Mouse (Mus musculus) hindbrain, embryonic 11.5 days (tissue): Measurements from ENCODE around the gene Ubtd1. TPM values are rescaled to one million over a fixed set of nuclear protein-coding genes. Genes with fewer than 3 reads are reported as not detected.

Experiments
- ATAC-seq: fragments of 200-750 bp; cut with Nextera tagmentation; 2 replicates; pipeline ENCODE4 v1.8.0; 2017; ENCODE audit warnings: mild to moderate bottlenecking, moderate TSS enrichment, moderate library complexity; ENCODE audit not compliant: low FRiP score
- DNase-seq: peaks from one replicate; pipeline ENCODE4 v3.0.0-alpha.2; 2015; ENCODE audit warnings: low spot score
- H3K27ac ChIP-seq: fragments of 300-500 bp; sonication (generic); 2 replicates; pipeline ENCODE4 v1.5.1; 2014; ENCODE audit warnings: mild to moderate bottlenecking, low read depth, low read length
- H3K27me3 ChIP-seq: fragments of 300-500 bp; sonication (generic); 2 replicates; pipeline ENCODE4 v1.6.1; 2014; ENCODE audit warnings: mild to moderate bottlenecking, low read length, moderate library complexity, mixed read lengths; ENCODE audit not compliant: control insufficient read depth, insufficient read depth
- H3K36me3 ChIP-seq: fragments of 300-500 bp; sonication (generic); 2 replicates; pipeline ENCODE4 v1.6.1; 2014; ENCODE audit warnings: mild to moderate bottlenecking, low read length, moderate library complexity, mixed read lengths; ENCODE audit not compliant: control insufficient read depth, insufficient read depth
- H3K4me1 ChIP-seq: fragments of 300-500 bp; sonication (generic); replicated peaks from 2 replicates; pipeline ENCODE4 v1.6.1; 2014; ENCODE audit warnings: low read length, mixed read lengths; ENCODE audit not compliant: control insufficient read depth, insufficient read depth
- H3K4me2 ChIP-seq: fragments of 300-500 bp; sonication (generic); replicated peaks from 2 replicates; pipeline ENCODE4 v1.6.1; 2014; ENCODE audit warnings: mild to moderate bottlenecking, low read depth, low read length
- H3K4me3 ChIP-seq: fragments of 300-500 bp; sonication (generic); 2 replicates; pipeline ENCODE4 v1.5.1; 2014; ENCODE audit warnings: low read depth, low read length
- H3K9ac ChIP-seq: fragments of 300-500 bp; sonication (generic); 2 replicates; pipeline ENCODE4 v1.6.1; 2014; ENCODE audit warnings: low read depth, low read length
- H3K9me3 ChIP-seq: fragments of 300-500 bp; sonication (generic); 2 replicates; pipeline ENCODE4 v1.6.1; 2016; ENCODE audit warnings: low read length; ENCODE audit not compliant: control insufficient read depth
- WGBS: fragments of 180-500 bp; shearing (Covaris S2); extraction: QIAGEN DNeasy Blood & Tissue Kit; methylation state at CpG from one replicate; pipeline ENCODE4 v1.1.7; 2014; 5-methylcytosine and 5-hydroxymethylcytosine counted together
- polyA plus RNA-seq: library from polyadenylated mRNA; unstranded; fragments of >200 nt; fragmentation: Nextera tagmentation; extraction: Ambion mirVana; gene quantifications from 2 replicates; pipeline ENCODE4 v1.2.1, GENCODE M21; 2014

The Ubtd1 gene
- polyA plus RNA-seq, 1 experiment from 2014 or later, result 7.7 TPM

GRCm38 (mm10) chr19:42038310-42038709, 56.7 kb downstream of the Ubtd1 start:
- no peaks in the 10 kb centered on the region for H3K9me3 ChIP-seq
- H3K4me2 ChIP-seq, result no peak overlapping the region
- no peak overlapping the region for H3K27ac ChIP-seq
- DNase-seq (no peak), ATAC-seq (no peak)
- 91% methylated on average over 12 of the region's 12 CpGs for WGBS
- no peaks in the 10 kb centered on the region for H3K27me3 ChIP-seq
- no peaks in the 10 kb centered on the region for H3K36me3 ChIP-seq
- no peak overlapping the region for H3K4me3 ChIP-seq
- H3K4me1 ChIP-seq, result no peaks in the 10 kb centered on the region; the same call in 1 of the 2 replicates
- no peak overlapping the region for H3K9ac ChIP-seq

GRCm38 (mm10) chr19:42043988-42044387, 62.4 kb downstream of the Ubtd1 start:
- DNase-seq, result no peak
- Histone ChIP-seq H3K27ac (no peak overlapping the region), H3K4me2 (no peak overlapping the region), H3K4me3 (no peak overlapping the region), H3K27me3 (no peaks in the 10 kb centered on the region), H3K9me3 (no peaks in the 10 kb centered on the region), H3K9ac (no peak overlapping the region), H3K4me1 (no peaks in the 10 kb centered on the region), H3K36me3 (no peaks in the 10 kb centered on the region)
- no peak for ATAC-seq
- 92% methylated on average over 6 of the region's 6 CpGs for WGBS

- 28% methylated on average over 23 of the region's 23 CpGs for WGBS
- Histone ChIP-seq H3K4me1 (no peaks in the 10 kb centered on the region), H3K9ac (peak within 1 kb of the TSS; percentile 27; the same call in 1 of the 2 replicates), H3K9me3 (no peaks in the 10 kb centered on the region), H3K27me3 (no peaks in the 10 kb centered on the region), H3K27ac (no peak within 1 kb of the TSS), H3K4me2 (peak within 1 kb of the TSS; percentile 39), H3K36me3 (no peaks in the 10 kb centered on the region), H3K4me3 (peak within 1 kb of the TSS; percentile 18)
- ATAC-seq (peak; percentile 87), DNase-seq (peak; percentile 76)
Observed at GRCm38 (mm10) chr19:42045269-42046102, 63.9 kb downstream of the Ubtd1 start, which contains the start of gene Hoga1. Gene Hoga1, plus strand, starts transcription at chr19:42045610.

- no peaks in the 10 kb centered on the region for H3K27me3 ChIP-seq
- H3K9me3 ChIP-seq, result no peaks in the 10 kb centered on the region
- H3K9ac ChIP-seq, result no peak overlapping the region
- no peak overlapping the region for H3K4me2 ChIP-seq
- no peaks in the 10 kb centered on the region for H3K4me1 ChIP-seq
- DNase-seq (no peak), ATAC-seq (no peak)
- H3K27ac ChIP-seq, result no peak overlapping the region
- no peak overlapping the region for H3K4me3 ChIP-seq
- WGBS, result 90% methylated on average over 1 of the region's 1 CpGs
- H3K36me3 ChIP-seq, result no peaks in the 10 kb centered on the region
Observed at GRCm38 (mm10) chr19:42050251-42050650, 68.7 kb downstream of the Ubtd1 start.

- no peak overlapping the region for H3K4me2 ChIP-seq
- no peak overlapping the region for H3K9ac ChIP-seq
- H3K27ac ChIP-seq, result no peak overlapping the region
- no peaks in the 10 kb centered on the region for H3K27me3 ChIP-seq
- H3K36me3 ChIP-seq, result no peaks in the 10 kb centered on the region
- no peaks in the 10 kb centered on the region for H3K4me1 ChIP-seq
- ATAC-seq, result no peak
- no peaks in the 10 kb centered on the region for H3K9me3 ChIP-seq
- WGBS, result 91% methylated on average over 3 of the region's 3 CpGs
- no peak overlapping the region for H3K4me3 ChIP-seq
- DNase-seq, result no peak
Observed at GRCm38 (mm10) chr19:42051351-42051750, 69.8 kb downstream of the Ubtd1 start.

GRCm38 (mm10) chr19:42051948-42052347, 70.4 kb downstream of the Ubtd1 start, which contains the start of gene 4933411K16Rik:
Gene 4933411K16Rik, plus strand, starts transcription at chr19:42052248.
- H3K4me1 ChIP-seq, result no peaks in the 10 kb centered on the region

GRCm38 (mm10) chr19:42054255-42054654, 72.7 kb downstream of the Ubtd1 start:
- ATAC-seq (no peak), DNase-seq (no peak)
- 82% methylated on average over 6 of the region's 6 CpGs for WGBS
- no peaks in the 10 kb centered on the region for H3K36me3 ChIP-seq
- no peak overlapping the region for H3K9ac ChIP-seq
- no peaks in the 10 kb centered on the region for H3K27me3 ChIP-seq
- H3K4me2 ChIP-seq, result no peak overlapping the region
- no peak overlapping the region for H3K27ac ChIP-seq
- H3K4me1 ChIP-seq, result no peaks in the 10 kb centered on the region
- no peaks in the 10 kb centered on the region for H3K9me3 ChIP-seq
- H3K4me3 ChIP-seq, result no peak overlapping the region

More at GRCm38 (mm10) chr19:42051948-42052347, 70.4 kb downstream of the Ubtd1 start, which contains the start of gene 4933411K16Rik:
- no peak within 1 kb of the TSS for H3K27ac ChIP-seq
- ATAC-seq (no peak), DNase-seq (no peak)
- H3K27me3 ChIP-seq, result no peaks in the 10 kb centered on the region
- H3K9me3 ChIP-seq, result no peaks in the 10 kb centered on the region
- H3K9ac ChIP-seq, result no peak within 1 kb of the TSS
- no peak within 1 kb of the TSS for H3K4me2 ChIP-seq
- no peaks in the 10 kb centered on the region for H3K36me3 ChIP-seq
- no peak within 1 kb of the TSS for H3K4me3 ChIP-seq
- 66% methylated on average over 4 of the region's 4 CpGs for WGBS

GRCm38 (mm10) chr19:42055881-42056280, 74.3 kb downstream of the Ubtd1 start:
- Histone ChIP-seq H3K4me3 (no peak overlapping the region), H3K9me3 (no peaks in the 10 kb centered on the region), H3K27ac (no peak overlapping the region), H3K9ac (no peak overlapping the region), H3K4me1 (no peaks in the 10 kb centered on the region), H3K36me3 (no peaks in the 10 kb centered on the region), H3K4me2 (no peak overlapping the region), H3K27me3 (no peaks in the 10 kb centered on the region)
- DNase-seq (no peak), ATAC-seq (no peak)
- 92% methylated on average over 2 of the region's 2 CpGs for WGBS
